Mouse (Mus musculus) liver, embryonic 14.5 days (tissue): Measurements from ENCODE around the gene Pdcd4.

Experiments used
- CTCF ChIP-seq: IDR thresholded peaks from 2 replicates; pipeline ENCODE4 v1.5.1; 2016; ENCODE audit warnings: antibody characterized with exemption, low read depth, control low read depth
- EP300 ChIP-seq: IDR thresholded peaks from 2 replicates; pipeline ENCODE4 v1.6.1; 2016; ENCODE audit warnings: antibody characterized with exemption, low read depth

GRCm38 (mm10) chr19:53886576-53887370, 5.3 kb upstream of the Pdcd4 start:
- no peak for TF ChIP-seq CTCF
- TF ChIP-seq EP300 = peak; percentile 88
